Mouse (Mus musculus): ENCODE results near the gene Apbb1. TPM values are rescaled to one million over a fixed set of nuclear protein-coding genes. Genes with fewer than 3 reads are reported as not detected.
A peak's percentile ranks its signal among the peaks of the same experiment; 100 is the strongest.

Gene Apbb1
- total and polyA plus RNA-seq, 2 experiments from 2014 or later: 341 to 571 TPM

DNA sequence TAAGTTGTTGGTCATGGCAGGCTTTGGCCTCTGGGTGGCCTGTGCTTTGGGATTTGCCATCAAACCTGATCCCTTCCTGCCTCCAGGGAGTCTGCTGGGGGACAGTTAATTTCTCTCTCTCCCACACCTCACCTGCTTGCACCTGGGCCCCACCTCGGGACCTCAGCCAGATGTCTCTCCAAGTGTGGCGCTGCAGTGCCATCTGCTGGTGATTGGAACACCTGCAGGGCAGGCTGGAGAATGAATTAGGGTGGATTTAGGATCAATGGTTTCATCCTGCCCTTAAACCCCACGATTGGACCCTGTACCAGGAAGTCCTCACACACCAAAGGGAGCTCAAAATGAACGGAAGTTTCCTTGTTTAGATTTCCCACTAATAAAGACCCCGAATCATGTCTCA, 66.3 kb downstream of the Apbb1 start:
- WGBS: 12% methylated on average over 5 of the region's 5 CpGs
- Histone ChIP-seq H3K36me3 (ENCODE audit: insufficient read depth, low read length) (no peaks in the 10 kb centered on the region), H3K4me2 (ENCODE audit: low read depth, low read length, poor library complexity, severe bottlenecking) (no peak overlapping the region), H3K27ac (ENCODE audit: low read depth, low read length) (no peak overlapping the region), H3K9me3 (ENCODE audit: low read length) (no peaks in the 10 kb centered on the region), H3K4me1 (ENCODE audit: insufficient read depth, low read length) (no peaks in the 10 kb centered on the region; the same call in 1 of the 2 replicates), H3K4me3 (ENCODE audit: low read depth, low read length) (no peak overlapping the region), H3K9ac (replicated peaks; ENCODE audit: low read length, poor library complexity, severe bottlenecking) (no peak overlapping the region), H3K27me3 (ENCODE audit: insufficient read depth, low read length) (no peaks in the 10 kb centered on the region)
- peak; percentile 96 for TF ChIP-seq CTCF (IDR thresholded peaks at IDR 0.05)
- ATAC-seq (ENCODE audit: low FRiP score) (peak; percentile 29; the same call in 1 of the 2 replicates), DNase-seq (ENCODE audit: low spot score) (peak; percentile 63)

DNA sequence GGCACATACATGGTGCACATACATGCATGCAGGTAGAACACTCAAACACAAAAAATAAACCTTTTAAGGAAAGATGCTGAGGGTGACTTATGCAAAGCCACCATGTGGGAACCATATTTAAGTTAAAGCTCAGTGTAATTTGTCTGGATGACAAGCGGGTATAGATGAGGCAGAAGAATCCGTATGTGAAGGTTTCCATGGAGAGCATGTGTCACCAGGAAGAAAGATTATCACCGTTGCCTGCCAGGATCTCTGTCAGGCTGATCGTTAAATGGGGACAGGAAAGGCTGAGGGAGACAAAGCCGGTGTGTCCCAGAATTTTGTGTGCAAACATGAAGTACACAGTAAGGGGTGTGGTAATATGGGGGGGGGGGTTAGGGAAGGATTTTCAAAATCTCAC, 66.9 kb downstream of the Apbb1 start:
- Histone ChIP-seq H3K9me3 (ENCODE audit: low read length) (no peaks in the 10 kb centered on the region), H3K4me3 (ENCODE audit: low read depth, low read length) (no peak overlapping the region), H3K27me3 (ENCODE audit: insufficient read depth, low read length) (no peaks in the 10 kb centered on the region), H3K4me1 (ENCODE audit: insufficient read depth, low read length) (no peaks in the 10 kb centered on the region; the same call in 1 of the 2 replicates), H3K4me2 (ENCODE audit: low read depth, low read length, poor library complexity, severe bottlenecking) (no peak overlapping the region), H3K9ac (replicated peaks; ENCODE audit: low read length, poor library complexity, severe bottlenecking) (no peak overlapping the region), H3K27ac (ENCODE audit: low read depth, low read length) (peak overlapping the region; percentile 51), H3K36me3 (ENCODE audit: insufficient read depth, low read length) (no peaks in the 10 kb centered on the region)
- no peak for TF ChIP-seq CTCF (IDR thresholded peaks at IDR 0.05)
- WGBS: 48% methylated on average over 5 of the region's 5 CpGs
- DNase-seq (ENCODE audit: low spot score) (peak; percentile 17), ATAC-seq (ENCODE audit: low FRiP score) (peak; percentile 3; the same call in 1 of the 2 replicates)

DNA sequence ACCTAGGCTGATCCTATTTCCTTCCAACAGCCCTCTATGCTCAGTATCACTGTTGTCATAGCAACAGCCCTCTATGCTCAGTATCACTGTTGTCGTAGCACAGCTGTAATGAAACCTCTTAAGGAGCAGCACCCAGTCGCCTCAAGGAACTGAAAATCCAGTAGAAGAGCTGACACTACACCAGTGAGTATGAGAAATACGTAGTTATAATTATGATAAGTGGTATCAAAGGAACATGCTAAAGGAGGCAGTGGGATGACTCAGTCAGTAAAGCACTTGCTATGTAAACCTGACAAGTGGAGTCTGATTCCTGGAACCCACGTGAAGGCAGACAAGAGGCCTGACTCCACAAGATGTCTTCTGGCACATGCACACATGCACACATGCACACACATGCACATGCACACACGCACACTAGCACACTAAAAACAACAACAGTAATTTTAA, 67.6 kb downstream of the Apbb1 start:
- no peaks in the 10 kb centered on the region for H3K36me3 ChIP-seq (ENCODE audit: insufficient read depth, low read length)
- WGBS: 36% methylated on average over 5 of the region's 5 CpGs
- no peak overlapping the region for H3K9ac ChIP-seq (replicated peaks; ENCODE audit: low read length, poor library complexity, severe bottlenecking)
- H3K4me1 ChIP-seq (ENCODE audit: insufficient read depth, low read length): no peaks in the 10 kb centered on the region; the same call in 1 of the 2 replicates
- no peak overlapping the region for H3K4me2 ChIP-seq (ENCODE audit: low read depth, low read length, poor library complexity, severe bottlenecking)
- peak; percentile 88 for ATAC-seq (ENCODE audit: low FRiP score)
- H3K27ac ChIP-seq (ENCODE audit: low read depth, low read length): peak overlapping the region; percentile 51
- DNase-seq (ENCODE audit: low spot score): peak; percentile 73
- no peaks in the 10 kb centered on the region for H3K27me3 ChIP-seq (ENCODE audit: insufficient read depth, low read length)
- no peak for TF ChIP-seq CTCF (IDR thresholded peaks at IDR 0.05)
- no peaks in the 10 kb centered on the region for H3K9me3 ChIP-seq (ENCODE audit: low read length)
- H3K4me3 ChIP-seq (ENCODE audit: low read depth, low read length): no peak overlapping the region

DNA sequence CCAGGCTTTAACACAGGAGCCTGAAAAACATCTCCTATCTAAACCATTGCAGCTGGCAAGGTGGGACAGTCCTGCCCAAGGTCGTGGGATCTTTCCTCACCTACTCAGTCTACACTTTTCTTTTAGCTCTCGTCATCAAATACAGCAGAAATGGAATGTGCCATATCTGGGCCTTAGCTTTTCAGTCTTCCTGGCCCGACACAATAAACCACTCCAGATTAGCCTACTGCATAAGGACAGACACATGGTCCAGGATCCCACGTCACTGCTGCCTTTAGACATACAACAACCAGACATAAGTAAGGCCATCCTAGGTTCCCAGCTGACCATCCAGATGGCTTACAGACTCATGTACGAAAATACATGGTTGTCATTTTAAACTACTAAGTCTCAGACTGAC, 71.3 kb downstream of the Apbb1 start:
- H3K9ac ChIP-seq (replicated peaks; ENCODE audit: low read length, poor library complexity, severe bottlenecking): no peak overlapping the region
- ATAC-seq (ENCODE audit: low FRiP score): no peak

More for the DNA sequence above, 71.3 kb downstream of the Apbb1 start:
- Histone ChIP-seq H3K4me1 (ENCODE audit: insufficient read depth, low read length) (no peaks in the 10 kb centered on the region; the same call in 1 of the 2 replicates), H3K27ac (ENCODE audit: low read depth, low read length) (no peak overlapping the region), H3K27me3 (ENCODE audit: insufficient read depth, low read length) (no peaks in the 10 kb centered on the region), H3K4me2 (ENCODE audit: low read depth, low read length, poor library complexity, severe bottlenecking) (no peak overlapping the region), H3K9me3 (ENCODE audit: low read length) (no peaks in the 10 kb centered on the region), H3K36me3 (ENCODE audit: insufficient read depth, low read length) (no peaks in the 10 kb centered on the region), H3K4me3 (ENCODE audit: low read depth, low read length) (no peak overlapping the region)
- no peak for DNase-seq (ENCODE audit: low spot score)
- no peak for TF ChIP-seq CTCF (IDR thresholded peaks at IDR 0.05)
- 82% methylated on average over 5 of the region's 5 CpGs for WGBS

Other genes starting within 250 kb of the Apbb1 start
- 0.22 and 1.4 TPM in 2 replicates for gene Olfr690, start 247.5 kb downstream of the Apbb1 start, total RNA-seq (2014; rRNA removed)
- not detected in 2 replicates for gene Olfr690, start 247.5 kb downstream of the Apbb1 start, polyA plus RNA-seq (2015; fragmentation: Nextera tagmentation; extraction: Ambion mirVana)
- gene Olfr691, start 239.4 kb downstream of the Apbb1 start, total RNA-seq (2014; rRNA removed): 0.76 and 2.6 TPM in 2 replicates
- 0.09 and 0.26 TPM in 2 replicates for gene Olfr691, start 239.4 kb downstream of the Apbb1 start, polyA plus RNA-seq (2015; fragmentation: Nextera tagmentation; extraction: Ambion mirVana)
- not detected in 2 replicates for gene Olfr692, start 213.4 kb downstream of the Apbb1 start, total RNA-seq (2014; rRNA removed)
- 0.14 TPM in 1 of 2 replicates, not detected in the other for gene Olfr692, start 213.4 kb downstream of the Apbb1 start, polyA plus RNA-seq (2015; fragmentation: Nextera tagmentation; extraction: Ambion mirVana)
- not detected in 2 replicates for gene Gm5901, start 206.6 kb downstream of the Apbb1 start, total RNA-seq (2014; rRNA removed)
- gene Gm5901, start 206.6 kb downstream of the Apbb1 start, polyA plus RNA-seq (2015; fragmentation: Nextera tagmentation; extraction: Ambion mirVana): 0.48 and 0.57 TPM in 2 replicates
- 33.4 and 35.8 TPM in 2 replicates for gene Fam160a2, start 181.6 kb downstream of the Apbb1 start, total RNA-seq (2014; rRNA removed)
- 37.3 and 37.6 TPM in 2 replicates for gene Fam160a2, start 181.6 kb downstream of the Apbb1 start, polyA plus RNA-seq (2015; fragmentation: Nextera tagmentation; extraction: Ambion mirVana)
- gene Cnga4, start 177.1 kb downstream of the Apbb1 start, total RNA-seq (2014; rRNA removed): 0.49 TPM in 1 of 2 replicates, not detected in the other
- gene Cnga4, start 177.1 kb downstream of the Apbb1 start, polyA plus RNA-seq (2015; fragmentation: Nextera tagmentation; extraction: Ambion mirVana): 0.21 and 0.26 TPM in 2 replicates
- 9.9 and 12.0 TPM in 2 replicates for gene Cckbr, start 155.9 kb downstream of the Apbb1 start, total RNA-seq (2014; rRNA removed)
- 6.3 and 7.7 TPM in 2 replicates for gene Cckbr, start 155.9 kb downstream of the Apbb1 start, polyA plus RNA-seq (2015; fragmentation: Nextera tagmentation; extraction: Ambion mirVana)
- 24.8 and 33.5 TPM in 2 replicates for gene Cavin3, start 99.4 kb downstream of the Apbb1 start, total RNA-seq (2014; rRNA removed)
- gene Cavin3, start 99.4 kb downstream of the Apbb1 start, polyA plus RNA-seq (2015; fragmentation: Nextera tagmentation; extraction: Ambion mirVana): 34.6 and 40.4 TPM in 2 replicates
- 162 and 182 TPM in 2 replicates for gene Smpd1, start 27.3 kb downstream of the Apbb1 start, total RNA-seq (2014; rRNA removed)
- gene Smpd1, start 27.3 kb downstream of the Apbb1 start, polyA plus RNA-seq (2015; fragmentation: Nextera tagmentation; extraction: Ambion mirVana): 115 and 127 TPM in 2 replicates
- not detected in 2 replicates for gene Hpx, start 18.5 kb upstream of the Apbb1 start, total RNA-seq (2014; rRNA removed)
- 0.20 TPM in 1 of 2 replicates, not detected in the other for gene Hpx, start 18.5 kb upstream of the Apbb1 start, polyA plus RNA-seq (2015; fragmentation: Nextera tagmentation; extraction: Ambion mirVana)
- 164 and 171 TPM in 2 replicates for gene Trim3, start 51.9 kb upstream of the Apbb1 start, total RNA-seq (2014; rRNA removed)
- gene Trim3, start 51.9 kb upstream of the Apbb1 start, polyA plus RNA-seq (2015; fragmentation: Nextera tagmentation; extraction: Ambion mirVana): 108 and 109 TPM in 2 replicates
- 36.4 and 107 TPM in 2 replicates for gene Timm10b, start 58.4 kb upstream of the Apbb1 start, total RNA-seq (2014; rRNA removed)
- gene Timm10b, start 58.4 kb upstream of the Apbb1 start, polyA plus RNA-seq (2015; fragmentation: Nextera tagmentation; extraction: Ambion mirVana): 170 and 179 TPM in 2 replicates
- gene Arfip2, start 58.8 kb upstream of the Apbb1 start, total RNA-seq (2014; rRNA removed): 62.1 and 90.0 TPM in 2 replicates
- 84.9 and 95.3 TPM in 2 replicates for gene Arfip2, start 58.8 kb upstream of the Apbb1 start, polyA plus RNA-seq (2015; fragmentation: Nextera tagmentation; extraction: Ambion mirVana)
- 55.3 and 65.6 TPM in 2 replicates for gene Gm45799, start 58.9 kb upstream of the Apbb1 start, total RNA-seq (2014; rRNA removed)
- gene Gm45799, start 58.9 kb upstream of the Apbb1 start, polyA plus RNA-seq (2015; fragmentation: Nextera tagmentation; extraction: Ambion mirVana): 11.3 and 23.7 TPM in 2 replicates
- 3.8 and 5.2 TPM in 2 replicates for gene Dnhd1, start 69.2 kb upstream of the Apbb1 start, total RNA-seq (2014; rRNA removed)
- gene Dnhd1, start 69.2 kb upstream of the Apbb1 start, polyA plus RNA-seq (2015; fragmentation: Nextera tagmentation; extraction: Ambion mirVana): 1.8 and 1.9 TPM in 2 replicates
- gene Ilk, start 154.9 kb upstream of the Apbb1 start, total RNA-seq (2014; rRNA removed): 122 and 130 TPM in 2 replicates
- 139 and 154 TPM in 2 replicates for gene Ilk, start 154.9 kb upstream of the Apbb1 start, polyA plus RNA-seq (2015; fragmentation: Nextera tagmentation; extraction: Ambion mirVana)
- gene Rrp8, start 155.7 kb upstream of the Apbb1 start, total RNA-seq (2014; rRNA removed): 19.1 and 29.3 TPM in 2 replicates
- gene Rrp8, start 155.7 kb upstream of the Apbb1 start, polyA plus RNA-seq (2015; fragmentation: Nextera tagmentation; extraction: Ambion mirVana): 16.1 and 19.4 TPM in 2 replicates
- gene Taf10, start 162.7 kb upstream of the Apbb1 start, total RNA-seq (2014; rRNA removed): 65.7 and 87.1 TPM in 2 replicates
- 91.2 and 102 TPM in 2 replicates for gene Taf10, start 162.7 kb upstream of the Apbb1 start, polyA plus RNA-seq (2015; fragmentation: Nextera tagmentation; extraction: Ambion mirVana)
- gene Tpp1, start 170.6 kb upstream of the Apbb1 start, total RNA-seq (2014; rRNA removed): 38.3 and 66.8 TPM in 2 replicates
- gene Tpp1, start 170.6 kb upstream of the Apbb1 start, polyA plus RNA-seq (2015; fragmentation: Nextera tagmentation; extraction: Ambion mirVana): 41.3 and 42.2 TPM in 2 replicates
- 101 and 105 TPM in 2 replicates for gene Dchs1, start 206.0 kb upstream of the Apbb1 start, total RNA-seq (2014; rRNA removed)
- gene Dchs1, start 206.0 kb upstream of the Apbb1 start, polyA plus RNA-seq (2015; fragmentation: Nextera tagmentation; extraction: Ambion mirVana): 7.0 and 7.5 TPM in 2 replicates
- 16.6 and 18.6 TPM in 2 replicates for gene Mrpl17, start 229.4 kb upstream of the Apbb1 start, total RNA-seq (2014; rRNA removed)
- 173 and 192 TPM in 2 replicates for gene Mrpl17, start 229.4 kb upstream of the Apbb1 start, polyA plus RNA-seq (2015; fragmentation: Nextera tagmentation; extraction: Ambion mirVana)